Mouse (Mus musculus) heart, postnatal 0 days (tissue): ENCODE results near the gene Prdx3. TPM values are rescaled to one million over a fixed set of nuclear protein-coding genes. Genes with fewer than 3 reads are reported as not detected.
"Not testable (repeated sequence)": the region's sequence is repeated elsewhere in the genome, so short reads cannot be mapped to it uniquely, and the experiment has no call there.

Experiments used
- ATAC-seq: fragments of 200-750 bp; cut with Nextera tagmentation; 2 replicates; pipeline ENCODE4 v1.8.0; 2017; ENCODE audit warnings: low read depth, moderate number of reproducible peaks, moderate library complexity; ENCODE audit not compliant: insufficient read depth
- DNase-seq: peaks from one replicate; pipeline ENCODE4 v3.0.0-alpha.2; 2016; ENCODE audit warnings: low spot score
- H3K27ac ChIP-seq: fragments of 300-500 bp; sonication (generic); 2 replicates; pipeline ENCODE4 v1.5.1; 2014; ENCODE audit warnings: low read depth, mild to moderate bottlenecking
- H3K27me3 ChIP-seq: fragments of 300-500 bp; sonication (generic); 2 replicates; pipeline ENCODE4 v1.6.1; 2014; ENCODE audit warnings: low read length, mixed read lengths; ENCODE audit not compliant: control insufficient read depth, insufficient read depth
- H3K36me3 ChIP-seq: fragments of 300-500 bp; sonication (generic); replicated peaks from 2 replicates; pipeline ENCODE4 v1.6.1; 2014; ENCODE audit warnings: low read length, mixed read lengths; ENCODE audit not compliant: control insufficient read depth, insufficient read depth
- H3K4me1 ChIP-seq: fragments of 300-500 bp; sonication (generic); 2 replicates; pipeline ENCODE4 v1.6.1; 2014; ENCODE audit warnings: antibody characterized with exemption; ENCODE audit not compliant: control insufficient read depth, insufficient read depth
- H3K4me2 ChIP-seq: fragments of 300-500 bp; sonication (generic); 2 replicates; pipeline ENCODE4 v1.6.1; 2014; ENCODE audit warnings: low read depth, mild to moderate bottlenecking, low read length, moderate library complexity
- H3K4me3 ChIP-seq: fragments of 300-500 bp; sonication (generic); 2 replicates; pipeline ENCODE4 v1.5.1; 2014; ENCODE audit warnings: low read depth, low read length
- H3K9ac ChIP-seq: fragments of 300-500 bp; sonication (generic); replicated peaks from 2 replicates; pipeline ENCODE4 v1.6.1; 2014; ENCODE audit warnings: low read depth, low read length, mixed read lengths
- H3K9me3 ChIP-seq: fragments of 300-500 bp; sonication (generic); replicated peaks from 2 replicates; pipeline ENCODE4 v1.6.1; 2016; ENCODE audit warnings: low read length; ENCODE audit not compliant: control insufficient read depth
- CTCF ChIP-seq: IDR thresholded peaks from 2 replicates; pipeline ENCODE4 v1.5.1; 2016; ENCODE audit warnings: antibody characterized with exemption, control low read depth, low read depth
- EP300 ChIP-seq: IDR thresholded peaks from 2 replicates; pipeline ENCODE4 v1.6.1; 2016; ENCODE audit warnings: antibody characterized with exemption, low read depth
- WGBS: fragments of 180-500 bp; shearing (Covaris S2); extraction: QIAGEN DNeasy Blood & Tissue Kit; methylation state at CpG from one replicate; pipeline ENCODE4 v1.1.7; 2014; 5-methylcytosine and 5-hydroxymethylcytosine counted together
- polyA plus RNA-seq: library from polyadenylated mRNA; unstranded; fragments of >200 nt; fragmentation: Nextera tagmentation; extraction: Ambion mirVana; gene quantifications from 2 replicates; pipeline ENCODE4 v1.2.1, GENCODE M21; 2015
- total RNA-seq: library from RNA; depleted of rRNA; stranded (reverse); fragments of >200 nt; gene quantifications from 2 replicates; pipeline ENCODE4 v1.2.3, GENCODE M21; 2014; ENCODE audit warnings: low replicate concordance

The Prdx3 gene
- total and polyA plus RNA-seq, 2 experiments from 2014 or later: 303 to 312 TPM

GRCm38 (mm10) chr19:60883129-60883528 is 8.8 kb upstream of the Prdx3 start:
- no peaks in the 10 kb centered on the region for H3K4me1 ChIP-seq
- no peak for TF ChIP-seq EP300
- TF ChIP-seq CTCF: peak; percentile 79
- no peak overlapping the region for H3K4me2 ChIP-seq
- no peak overlapping the region for H3K9ac ChIP-seq
- WGBS: 4% methylated on average over 3 of the region's 3 CpGs
- no peaks in the 10 kb centered on the region for H3K9me3 ChIP-seq
- no peaks in the 10 kb centered on the region for H3K36me3 ChIP-seq
- peak; percentile 40 for DNase-seq
- H3K27ac ChIP-seq: no peak overlapping the region
- no peak overlapping the region for H3K4me3 ChIP-seq
- peak; percentile 82 for ATAC-seq
- H3K27me3 ChIP-seq: no peaks in the 10 kb centered on the region

DNA sequence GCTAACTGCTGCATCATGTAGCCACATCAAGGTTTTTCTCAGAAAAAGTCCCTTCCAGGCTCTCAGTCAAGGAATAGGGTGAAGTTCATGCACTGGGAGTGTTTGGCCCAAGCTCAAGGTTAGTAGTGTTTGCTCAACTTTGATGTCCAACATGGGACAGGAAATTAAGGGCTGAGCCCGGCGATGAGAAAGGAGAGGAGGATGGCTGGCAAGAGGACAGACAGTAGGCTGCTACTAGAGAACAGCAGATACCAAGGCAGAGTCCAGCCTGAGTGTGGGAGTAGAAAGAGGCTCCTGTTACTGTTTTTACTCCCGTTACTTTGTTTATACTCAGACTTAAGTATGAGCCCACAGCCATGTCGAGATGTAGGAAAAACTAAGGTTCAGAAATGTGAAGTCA is 855 bp downstream of the Prdx3 start:
- H3K4me1 ChIP-seq: peaks cover 9% of the 10 kb centered on the region
- DNase-seq: no peak
- H3K27ac ChIP-seq: peak overlapping the region; percentile 97
- no peaks in the 10 kb centered on the region for H3K27me3 ChIP-seq
- peaks cover 24% of the 10 kb centered on the region for H3K36me3 ChIP-seq
- no peaks in the 10 kb centered on the region for H3K9me3 ChIP-seq
- no peak for ATAC-seq
- WGBS: 3% methylated on average over 4 of the region's 4 CpGs
- H3K4me2 ChIP-seq: peak overlapping the region; percentile 76
- H3K9ac ChIP-seq: peak overlapping the region; percentile 75; the same call in 1 of the 2 replicates
- no peak for TF ChIP-seq EP300
- no peak for TF ChIP-seq CTCF
- peak overlapping the region; percentile 67 for H3K4me3 ChIP-seq

DNA sequence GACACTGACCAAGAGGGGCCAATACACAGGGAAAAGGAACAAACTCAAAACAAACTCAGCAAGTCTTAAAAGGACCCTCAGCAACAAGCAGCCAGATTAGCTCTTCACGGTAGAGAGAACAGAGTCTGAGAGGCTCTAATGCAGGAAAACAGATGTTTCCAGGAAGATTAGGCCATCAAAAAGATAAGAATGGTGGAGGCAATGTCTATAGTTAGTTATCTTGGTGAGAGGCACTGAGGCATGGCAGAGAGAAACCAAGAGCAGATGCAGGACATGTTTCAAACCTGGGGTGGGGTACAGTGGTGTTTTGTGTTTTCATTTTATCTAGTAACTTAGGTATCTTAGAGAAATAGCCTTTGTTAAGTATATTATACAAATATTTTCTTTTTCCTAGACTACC is 2.1 kb downstream of the Prdx3 start:
- H3K4me2 ChIP-seq: no peak overlapping the region
- TF ChIP-seq EP300 (no peak), CTCF (no peak)
- 12% methylated on average over 1 of the region's 1 CpGs for WGBS
- H3K9ac ChIP-seq: no peak overlapping the region
- H3K9me3 ChIP-seq: no peaks in the 10 kb centered on the region
- H3K27ac ChIP-seq: no peak overlapping the region
- no peaks in the 10 kb centered on the region for H3K27me3 ChIP-seq
- no peak for ATAC-seq
- no peak for DNase-seq
- peaks cover 33% of the 10 kb centered on the region for H3K36me3 ChIP-seq
- peaks cover 9% of the 10 kb centered on the region for H3K4me1 ChIP-seq
- H3K4me3 ChIP-seq: no peak overlapping the region

- H3K27ac ChIP-seq: no peak overlapping the region
- H3K4me1 ChIP-seq: peaks cover 9% of the 10 kb centered on the region
- H3K4me3 ChIP-seq: no peak overlapping the region
- TF ChIP-seq CTCF: no peak
- no peak for TF ChIP-seq EP300
- H3K9me3 ChIP-seq: no peaks in the 10 kb centered on the region
- DNase-seq (no peak), ATAC-seq (no peak)
- no peaks in the 10 kb centered on the region for H3K27me3 ChIP-seq
- no peak overlapping the region for H3K4me2 ChIP-seq
- H3K9ac ChIP-seq: no peak overlapping the region
- WGBS: 86% methylated on average over 5 of the region's 5 CpGs
- peaks cover 37% of the 10 kb centered on the region for H3K36me3 ChIP-seq
Measured at GRCm38 (mm10) chr19:60871366-60871765, 3.0 kb downstream of the Prdx3 start.

GRCm38 (mm10) chr19:60870489-60870888 is 3.9 kb downstream of the Prdx3 start:
- TF ChIP-seq EP300 (no peak), CTCF (no peak)
- no peaks in the 10 kb centered on the region for H3K9me3 ChIP-seq
- peaks cover 37% of the 10 kb centered on the region for H3K36me3 ChIP-seq
- H3K4me3 ChIP-seq: no peak overlapping the region
- no peak overlapping the region for H3K27ac ChIP-seq
- ATAC-seq (no peak), DNase-seq (no peak)
- no peak overlapping the region for H3K9ac ChIP-seq
- H3K4me2 ChIP-seq: no peak overlapping the region
- WGBS: 88% methylated on average over 1 of the region's 1 CpGs
- peaks cover 9% of the 10 kb centered on the region for H3K4me1 ChIP-seq
- no peaks in the 10 kb centered on the region for H3K27me3 ChIP-seq

DNA sequence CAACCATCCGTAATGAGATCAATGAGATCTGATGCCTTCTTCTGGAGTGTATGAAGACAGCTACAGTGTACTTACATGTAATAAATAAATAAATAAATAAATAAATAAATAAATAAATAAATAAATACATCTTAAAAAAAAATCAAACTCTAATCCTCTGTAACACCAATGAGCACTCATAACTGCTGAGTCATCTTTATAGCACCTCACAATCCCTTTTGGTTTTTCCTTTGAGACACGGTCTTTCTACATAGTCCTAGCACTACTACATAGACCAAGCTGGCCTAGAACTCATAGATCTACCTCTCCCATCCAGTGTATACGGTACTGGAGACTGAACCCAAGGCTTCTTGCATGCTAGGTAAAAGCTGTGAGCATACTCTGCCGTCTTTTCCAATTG is 8.2 kb downstream of the Prdx3 start:
- not testable (repeated sequence) for H3K4me1 ChIP-seq, ATAC-seq, DNase-seq, H3K4me3 ChIP-seq, H3K27me3 ChIP-seq, H3K4me2 ChIP-seq, H3K27ac ChIP-seq, H3K9me3 ChIP-seq, H3K9ac ChIP-seq
- H3K36me3 ChIP-seq: peaks cover 51% of the 10 kb centered on the region
- WGBS: 96% methylated on average over 4 of the region's 4 CpGs
